Mouse (Mus musculus) ES-Bruce4 (cell line): ENCODE measurements around the gene Edc3.

Experiments
- CTCF ChIP-seq: IDR thresholded peaks from one replicate; pipeline ENCODE4 v1.8.1; 2011; ENCODE audit warnings: low read depth, low read length
- EP300 ChIP-seq: IDR thresholded peaks from 2 replicates; pipeline ENCODE4 v1.6.1; 2011; ENCODE audit warnings: low read depth, low read length; ENCODE audit not compliant: insufficient read depth
- POLR2A ChIP-seq: IDR thresholded peaks from one replicate; pipeline ENCODE4 v1.8.1; 2011; ENCODE audit warnings: low read length; ENCODE audit not compliant: insufficient read depth

DNA sequence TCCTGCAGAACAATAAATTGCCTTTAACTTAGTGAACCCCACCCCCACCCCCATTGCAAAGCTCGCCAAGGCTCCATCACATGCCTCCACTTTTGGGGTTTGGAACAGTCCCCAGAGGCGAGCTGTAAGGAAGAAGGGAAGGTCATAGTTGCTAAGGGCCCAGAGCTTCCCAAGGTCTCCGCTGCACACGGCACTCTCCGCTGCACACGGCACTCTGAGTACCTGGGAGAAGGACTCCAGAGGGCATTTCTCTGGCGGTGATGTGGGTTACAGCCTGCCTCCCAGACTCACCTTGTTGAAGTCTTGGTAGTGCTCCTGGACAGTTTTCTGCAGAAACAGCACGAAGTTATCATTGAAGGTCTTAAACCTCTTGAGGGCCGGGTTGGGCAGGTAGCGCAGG is 26.9 kb upstream of the Edc3 start:
- TF ChIP-seq POLR2A (no peak), CTCF (no peak), EP300 (no peak)
